Mouse (Mus musculus) layer of hippocampus, adult 8-10 months (tissue): ENCODE data around the gene Il10rb. TPM values are rescaled to one million over a fixed set of nuclear protein-coding genes. Genes with fewer than 3 reads are reported as not detected.

Experiments
- total RNA-seq, 4 experiments: library from RNA; stranded (reverse); gene quantifications; 2 replicates each; pipeline ENCODE4 v1.2.4; 2022

Il10rb gene
- total RNA-seq, 4 experiments from 2014 or later = 9.6 to 18.3 (median 14.3) TPM

Other genes starting within 250 kb of the Il10rb start
- gene Olig2, start 180.7 kb upstream of the Il10rb start, total RNA-seq = 10 to 100 TPM; 21.9 to 27.2 (median 24.1) TPM
- gene Olig1, start 136.4 kb upstream of the Il10rb start, total RNA-seq = 100 to 1,000 TPM in 1 of 4 experiments, 10 to 100 TPM in 3; 86.9 to 110 (median 89.6) TPM
- gene Ifnar2, start 33.4 kb upstream of the Il10rb start, total RNA-seq = 10 to 100 TPM; 21.3 to 48.8 (median 34.5) TPM
- under 1 TPM in 1 of 4 experiments, not detected in 3; 0.72 TPM for gene Gm21970, start 14.4 kb upstream of the Il10rb start, total RNA-seq
- 10 to 100 TPM; 44.9 to 54.0 (median 48.4) TPM for gene Ifnar1, start 79.1 kb downstream of the Il10rb start, total RNA-seq
- 10 to 100 TPM; 38.9 to 52.7 (median 46.3) TPM for gene Ifngr2, start 140.9 kb downstream of the Il10rb start, total RNA-seq
- gene Tmem50b, start 191.6 kb downstream of the Il10rb start, total RNA-seq = 100 to 1,000 TPM in 2 of 4 experiments, 10 to 100 TPM in 2; 78.8 to 108 (median 89.8) TPM
- 10 to 100 TPM in 1 of 4 experiments, 1 to 10 TPM in 3; 7.6 to 13.5 (median 8.8) TPM for gene Dnajc28, start 212.9 kb downstream of the Il10rb start, total RNA-seq
- gene Gart, start 240.8 kb downstream of the Il10rb start, total RNA-seq = 10 to 100 TPM; 51.4 to 67.0 (median 56.2) TPM
- gene Son, start 241.3 kb downstream of the Il10rb start, total RNA-seq = 100 to 1,000 TPM; 240 to 273 (median 257) TPM